Mouse (Mus musculus) B cell, adult 67 days (primary cell): ENCODE data around the gene Gm49354. TPM values are rescaled to one million over a fixed set of nuclear protein-coding genes. Genes with fewer than 3 reads are reported as not detected.

ENCODE experiments used
- total RNA-seq, 2 experiments: library from RNA; stranded (reverse); gene quantifications; 4 replicates each; pipeline ENCODE4 v1.2.4; 2023

The Gm49354 gene
- not detected for total RNA-seq

GRCm38 (mm10) chr13:59782145-59782544, at the start of gene Gm49354:
TSS of gene Gm49354 (minus strand) at chr13:59782245.

GRCm38 (mm10) chr13:59822507-59823462, 40.7 kb upstream of the Gm49354 start, which contains the start of gene Tut7:
TSS of gene Tut7 (minus strand) at chr13:59823147.

GRCm38 (mm10) chr13:59769296-59770163, 12.5 kb downstream of the Gm49354 start, which contains the start of gene Isca1:
TSS of gene Isca1 (minus strand) at chr13:59769810.

GRCm38 (mm10) chr13:59746711-59747110, 35.3 kb downstream of the Gm49354 start, which contains the start of gene 1700014D04Rik:
TSS of gene 1700014D04Rik (minus strand) at chr13:59746752.

GRCm38 (mm10) chr13:59731652-59732051, 50.4 kb downstream of the Gm49354 start, which contains the start of gene Spata31d1d:
TSS of gene Spata31d1d (minus strand) at chr13:59731752.

GRCm38 (mm10) chr13:59711984-59712383, 70.1 kb downstream of the Gm49354 start, which contains the start of gene Spata31d1b:
TSS of gene Spata31d1b (plus strand) at chr13:59712284.

GRCm38 (mm10) chr13:59710230-59710629, 71.8 kb downstream of the Gm49354 start, which contains the start of gene Spata31d1a:
TSS of gene Spata31d1a (minus strand) at chr13:59710330.

Other genes with a start within 250 kb of the Gm49354 start
- gene Agtpbp1, start 197.0 kb downstream of the Gm49354 start, total RNA-seq, result 10 to 100 TPM; 48.8 to 65.0 TPM
- 10 to 100 TPM; 76.6 to 79.5 TPM for gene Naa35, start 197.0 kb downstream of the Gm49354 start, total RNA-seq
- 10 to 100 TPM; 24.9 to 29.8 TPM for gene Golm1, start 106.4 kb downstream of the Gm49354 start, total RNA-seq
- gene 4921517D22Rik, start 88.1 kb downstream of the Gm49354 start, total RNA-seq, result not detected
- gene Spata31d1a, start 71.9 kb downstream of the Gm49354 start, total RNA-seq, result not detected
- gene Spata31d1b, start 70.0 kb downstream of the Gm49354 start, total RNA-seq, result not detected
- gene Spata31d1d, start 50.5 kb downstream of the Gm49354 start, total RNA-seq, result not detected
- under 1 TPM in 1 of 2 experiments, not detected in 1; 0.52 TPM for gene 1700014D04Rik, start 35.5 kb downstream of the Gm49354 start, total RNA-seq
- gene Isca1, start 12.4 kb downstream of the Gm49354 start, total RNA-seq, result 10 to 100 TPM; 89.2 to 92.5 TPM
- gene Tut7, start 40.9 kb upstream of the Gm49354 start, total RNA-seq, result 100 to 1,000 TPM; 266 to 268 TPM